Mouse (Mus musculus): ENCODE measurements around the gene Rps23. TPM values are rescaled to one million over a fixed set of nuclear protein-coding genes. Genes with fewer than 3 reads are reported as not detected.
A peak's percentile ranks its signal among the peaks of the same experiment; 100 is the strongest.

The Rps23 gene
- polyA plus RNA-seq, 1 experiment, result 1,862 TPM

DNA sequence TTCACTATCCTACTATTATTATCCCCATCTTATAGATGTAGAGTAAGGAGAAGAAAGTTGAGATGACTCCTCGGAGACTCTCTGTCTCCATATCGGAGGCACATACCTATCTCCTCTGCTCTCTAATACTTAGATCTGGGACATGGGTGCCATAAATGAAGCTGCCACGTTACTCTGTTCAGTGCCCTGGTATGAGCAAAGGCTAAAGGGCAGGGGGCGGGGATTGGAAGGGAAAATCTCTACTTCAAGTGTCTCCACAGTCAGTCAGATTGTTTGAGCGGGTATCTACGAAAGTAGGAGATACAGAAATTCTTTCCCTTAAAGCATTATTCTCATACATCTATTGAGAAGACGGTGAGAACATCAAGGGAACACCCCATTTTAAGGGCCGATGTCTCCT lies 43.2 kb downstream of the Rps23 start:
- H3K79me3 ChIP-seq (ENCODE audit: low read depth), result no peaks in the 10 kb centered on the region
- H3ac ChIP-seq (ENCODE audit: control insufficient read depth, insufficient read length, low read depth), result no peak overlapping the region
- no peak overlapping the region for H3K4me3 ChIP-seq (ENCODE audit: insufficient read depth, poor library complexity, severe bottlenecking)
- H3K79me2 ChIP-seq (ENCODE audit: control insufficient read depth, insufficient read depth), result no peaks in the 10 kb centered on the region
- no peaks in the 10 kb centered on the region for H3K27me3 ChIP-seq (ENCODE audit: control insufficient read depth, insufficient read depth, insufficient read length)
- TF ChIP-seq CEBPB (IDR thresholded peaks at IDR 0.05; ENCODE audit: low read depth), result no peak
- TF ChIP-seq CTCF (IDR thresholded peaks at IDR 0.05; ENCODE audit: control insufficient read depth, insufficient read depth, insufficient read length), result no peak
- no peak for TF ChIP-seq USF1 (IDR thresholded peaks at IDR 0.05; ENCODE audit: low read depth)
- no peak for TF ChIP-seq MAX (IDR thresholded peaks at IDR 0.05)
- no peak for TF ChIP-seq MYOD1 (IDR thresholded peaks at IDR 0.05; ENCODE audit: control insufficient read depth, insufficient read length, low read depth)
- H3K36me3 ChIP-seq (ENCODE audit: control insufficient read depth, insufficient read depth), result no peaks in the 10 kb centered on the region

- no peaks in the 10 kb centered on the region for H3K27me3 ChIP-seq (ENCODE audit: control insufficient read depth, insufficient read depth, insufficient read length)
- no peaks in the 10 kb centered on the region for H3K79me3 ChIP-seq (ENCODE audit: low read depth)
- H3K4me3 ChIP-seq (ENCODE audit: insufficient read depth, poor library complexity, severe bottlenecking), result no peak overlapping the region
- no peak overlapping the region for H3ac ChIP-seq (ENCODE audit: control insufficient read depth, insufficient read length, low read depth)
- no peaks in the 10 kb centered on the region for H3K36me3 ChIP-seq (ENCODE audit: control insufficient read depth, insufficient read depth)
- TF ChIP-seq FOSL1 (IDR thresholded peaks at IDR 0.05; ENCODE audit: insufficient read depth, low read length, poor library complexity, severe bottlenecking) (no peak), CTCF (IDR thresholded peaks at IDR 0.05; ENCODE audit: control insufficient read depth, insufficient read depth, insufficient read length) (peak; percentile 66)
- no peaks in the 10 kb centered on the region for H3K79me2 ChIP-seq (ENCODE audit: control insufficient read depth, insufficient read depth)
Observed at GRCm38 (mm10) chr13:90967422-90967821, 44.7 kb downstream of the Rps23 start.

DNA sequence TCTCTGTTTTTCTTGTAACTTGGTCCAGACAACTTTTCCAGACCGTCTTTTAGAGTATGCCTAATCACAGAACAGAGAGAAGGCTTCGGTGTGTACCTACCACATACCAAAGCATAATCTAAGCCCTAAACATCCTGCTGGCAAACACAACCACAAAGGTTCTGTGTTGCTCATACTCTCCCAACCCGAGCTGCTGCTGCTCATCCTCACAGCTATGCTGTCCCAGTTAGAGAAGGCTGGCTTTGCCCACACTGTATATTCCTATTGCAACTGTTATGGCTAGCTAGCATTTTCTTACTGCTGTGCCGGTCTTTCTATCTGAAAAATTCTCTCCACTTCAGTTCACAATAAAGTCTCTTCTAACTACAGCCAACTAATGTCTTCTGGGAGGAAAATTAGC lies 46.2 kb downstream of the Rps23 start:
- TF ChIP-seq FOSL1 (IDR thresholded peaks at IDR 0.05; ENCODE audit: insufficient read depth, low read length, poor library complexity, severe bottlenecking), result no peak
- no peak for TF ChIP-seq MYOD1 (IDR thresholded peaks at IDR 0.05; ENCODE audit: control insufficient read depth, insufficient read length, low read depth)
- TF ChIP-seq USF1 (IDR thresholded peaks at IDR 0.05; ENCODE audit: low read depth), result no peak
- no peaks in the 10 kb centered on the region for H3K79me3 ChIP-seq (ENCODE audit: low read depth)
- H3K4me3 ChIP-seq (ENCODE audit: insufficient read depth, poor library complexity, severe bottlenecking), result no peak overlapping the region

GRCm38 (mm10) chr13:90970259-90971017 lies 47.7 kb downstream of the Rps23 start:
- no peaks in the 10 kb centered on the region for H3K36me3 ChIP-seq (ENCODE audit: control insufficient read depth, insufficient read depth)
- TF ChIP-seq MYOG (IDR thresholded peaks at IDR 0.05; ENCODE audit: control insufficient read depth, extremely low read depth, insufficient read length), result no peak
- no peak for TF ChIP-seq USF1 (IDR thresholded peaks at IDR 0.05; ENCODE audit: low read depth)
- no peak for TF ChIP-seq MYOD1 (IDR thresholded peaks at IDR 0.05; ENCODE audit: control insufficient read depth, insufficient read length, low read depth)
- TF ChIP-seq MAX (IDR thresholded peaks at IDR 0.05), result no peak
- TF ChIP-seq FOSL1 (IDR thresholded peaks at IDR 0.05; ENCODE audit: insufficient read depth, low read length, poor library complexity, severe bottlenecking), result no peak
- no peak for TF ChIP-seq CTCF (IDR thresholded peaks at IDR 0.05; ENCODE audit: control insufficient read depth, insufficient read depth, insufficient read length)
- no peak for TF ChIP-seq CEBPB (IDR thresholded peaks at IDR 0.05; ENCODE audit: low read depth)

More for the DNA sequence above, 46.2 kb downstream of the Rps23 start:
- Histone ChIP-seq H3ac (ENCODE audit: control insufficient read depth, insufficient read length, low read depth) (no peak overlapping the region), H3K27me3 (ENCODE audit: control insufficient read depth, insufficient read depth, insufficient read length) (no peaks in the 10 kb centered on the region), H3K79me2 (ENCODE audit: control insufficient read depth, insufficient read depth) (no peaks in the 10 kb centered on the region), H3K36me3 (ENCODE audit: control insufficient read depth, insufficient read depth) (no peaks in the 10 kb centered on the region)

GRCm38 (mm10) chr13:90973409-90973808 lies 50.7 kb downstream of the Rps23 start:
- H3K79me2 ChIP-seq (ENCODE audit: control insufficient read depth, insufficient read depth), result no peaks in the 10 kb centered on the region

More at GRCm38 (mm10) chr13:90970259-90971017, 47.7 kb downstream of the Rps23 start:
- H3K79me2 ChIP-seq (ENCODE audit: control insufficient read depth, insufficient read depth), result no peaks in the 10 kb centered on the region
- no peaks in the 10 kb centered on the region for H3K27me3 ChIP-seq (ENCODE audit: control insufficient read depth, insufficient read depth, insufficient read length)
- no peak overlapping the region for H3ac ChIP-seq (ENCODE audit: control insufficient read depth, insufficient read length, low read depth)
- H3K79me3 ChIP-seq (ENCODE audit: low read depth), result no peaks in the 10 kb centered on the region
- H3K4me3 ChIP-seq (ENCODE audit: insufficient read depth, poor library complexity, severe bottlenecking), result no peak overlapping the region

More at GRCm38 (mm10) chr13:90973409-90973808, 50.7 kb downstream of the Rps23 start:
- TF ChIP-seq MAX (IDR thresholded peaks at IDR 0.05), result no peak
- no peak for TF ChIP-seq CTCF (IDR thresholded peaks at IDR 0.05; ENCODE audit: control insufficient read depth, insufficient read depth, insufficient read length)
- TF ChIP-seq USF1 (IDR thresholded peaks at IDR 0.05; ENCODE audit: low read depth), result no peak
- TF ChIP-seq CEBPB (IDR thresholded peaks at IDR 0.05; ENCODE audit: low read depth), result no peak
- TF ChIP-seq FOSL1 (IDR thresholded peaks at IDR 0.05; ENCODE audit: insufficient read depth, low read length, poor library complexity, severe bottlenecking), result no peak
- TF ChIP-seq MYOG (IDR thresholded peaks at IDR 0.05; ENCODE audit: control insufficient read depth, extremely low read depth, insufficient read length), result no peak
- no peak for TF ChIP-seq MYOD1 (IDR thresholded peaks at IDR 0.05; ENCODE audit: control insufficient read depth, insufficient read length, low read depth)
- no peak overlapping the region for H3K4me3 ChIP-seq (ENCODE audit: insufficient read depth, poor library complexity, severe bottlenecking)
- no peaks in the 10 kb centered on the region for H3K36me3 ChIP-seq (ENCODE audit: control insufficient read depth, insufficient read depth)
- no peak overlapping the region for H3ac ChIP-seq (ENCODE audit: control insufficient read depth, insufficient read length, low read depth)
- no peaks in the 10 kb centered on the region for H3K27me3 ChIP-seq (ENCODE audit: control insufficient read depth, insufficient read depth, insufficient read length)
- H3K79me3 ChIP-seq (ENCODE audit: low read depth), result no peaks in the 10 kb centered on the region

Other genes starting within 250 kb of the Rps23 start
- not detected for gene Atp6ap1l, start 17.6 kb upstream of the Rps23 start, polyA plus RNA-seq (2012; fragmentation: generic; extraction: Trizol)

Data from C2C12 (cell line).